Mouse (Mus musculus): Measurements from ENCODE around the gene Nek11. TPM values are rescaled to one million over a fixed set of nuclear protein-coding genes. Genes with fewer than 3 reads are reported as not detected.

The Nek11 gene
- polyA plus RNA-seq, 1 experiment from 2014 or later: 0.07 TPM

DNA sequence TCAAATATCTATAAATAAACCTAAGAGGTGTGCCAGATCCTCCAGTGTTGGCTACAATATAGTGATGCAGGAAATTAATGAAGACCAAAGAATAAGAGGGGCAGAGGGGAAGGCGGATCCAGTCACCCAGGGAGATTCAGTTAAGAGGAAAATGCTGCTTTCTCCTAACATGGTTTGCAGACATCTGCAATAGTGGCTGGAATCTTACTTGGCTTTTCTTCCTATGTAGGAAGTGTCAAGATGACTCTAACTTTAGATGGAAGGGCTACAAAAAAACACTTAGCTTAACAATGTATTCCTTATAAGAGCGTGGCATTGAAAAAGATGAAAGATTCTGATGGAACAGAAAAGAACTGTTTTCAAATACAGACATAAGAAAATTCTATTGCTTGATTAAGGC lies 89.3 kb downstream of the Nek11 start:
- no peak overlapping the region for H3K9ac ChIP-seq
- no peak for ATAC-seq
- WGBS (ENCODE audit: insufficient replicate concordance): 57% methylated on average over 2 of the region's 2 CpGs
- H3K4me3 ChIP-seq: no peak overlapping the region
- no peaks in the 10 kb centered on the region for H3K36me3 ChIP-seq
- no peak overlapping the region for H3K4me2 ChIP-seq
- no peaks in the 10 kb centered on the region for H3K9me3 ChIP-seq (replicated peaks)
- no peaks in the 10 kb centered on the region for H3K27me3 ChIP-seq (replicated peaks)
- no peak overlapping the region for H3K27ac ChIP-seq
- no peaks in the 10 kb centered on the region for H3K4me1 ChIP-seq

DNA sequence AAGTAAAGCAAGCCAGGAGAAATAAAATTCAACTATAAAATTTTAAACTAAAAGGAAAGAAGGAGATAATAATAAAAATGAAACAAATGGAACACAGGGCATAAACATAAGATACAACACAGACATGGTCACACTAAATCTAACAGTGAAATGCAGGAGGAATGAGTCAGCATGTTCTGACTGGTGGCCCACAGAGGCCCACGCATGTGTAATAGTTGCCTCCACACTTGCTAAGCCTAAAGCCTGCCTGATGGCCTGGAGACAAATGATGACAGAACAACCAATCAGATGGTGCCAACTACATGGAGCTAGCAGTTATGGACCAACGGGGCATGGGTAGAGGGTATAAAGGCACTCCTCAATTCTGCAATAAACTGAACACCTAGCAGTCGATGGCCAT lies 93.1 kb downstream of the Nek11 start:
- Histone ChIP-seq H3K27me3 (replicated peaks) (no peaks in the 10 kb centered on the region), H3K4me2 (no peak overlapping the region), H3K4me1 (no peaks in the 10 kb centered on the region), H3K36me3 (no peaks in the 10 kb centered on the region), H3K4me3 (no peak overlapping the region), H3K9me3 (replicated peaks) (peaks cover 2% of the 10 kb centered on the region; the same call in 1 of the 2 replicates), H3K9ac (no peak overlapping the region), H3K27ac (no peak overlapping the region)
- ATAC-seq: no peak
- 64% methylated on average over 3 of the region's 3 CpGs for WGBS (ENCODE audit: insufficient replicate concordance)

DNA sequence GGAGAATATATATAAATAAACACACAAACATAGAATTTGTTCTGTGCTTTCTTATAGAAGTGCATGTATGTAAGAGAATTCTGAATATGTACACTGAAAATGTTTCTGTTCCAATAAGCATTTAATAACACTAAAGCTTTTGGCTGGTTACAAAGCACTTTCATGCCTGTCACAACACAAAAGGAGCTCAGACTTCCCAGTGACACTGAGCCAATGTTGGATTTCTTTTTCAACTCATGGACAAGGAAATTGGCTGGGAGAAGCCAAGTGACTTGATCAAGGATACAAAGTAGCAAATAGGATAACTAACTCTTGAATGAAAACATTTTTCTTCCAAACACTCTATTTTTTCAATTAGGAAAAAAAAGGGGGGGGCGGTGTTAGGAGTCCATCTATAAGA lies 93.9 kb downstream of the Nek11 start:
- no peak overlapping the region for H3K9ac ChIP-seq
- no peak for ATAC-seq
- H3K4me2 ChIP-seq: no peak overlapping the region
- no peaks in the 10 kb centered on the region for H3K36me3 ChIP-seq
- 83% methylated on average over 1 of the region's 1 CpGs for WGBS (ENCODE audit: insufficient replicate concordance)
- no peaks in the 10 kb centered on the region for H3K4me1 ChIP-seq
- peaks cover 8% of the 10 kb centered on the region for H3K9me3 ChIP-seq (replicated peaks)
- H3K27me3 ChIP-seq (replicated peaks): no peaks in the 10 kb centered on the region
- no peak overlapping the region for H3K4me3 ChIP-seq
- H3K27ac ChIP-seq: no peak overlapping the region

DNA sequence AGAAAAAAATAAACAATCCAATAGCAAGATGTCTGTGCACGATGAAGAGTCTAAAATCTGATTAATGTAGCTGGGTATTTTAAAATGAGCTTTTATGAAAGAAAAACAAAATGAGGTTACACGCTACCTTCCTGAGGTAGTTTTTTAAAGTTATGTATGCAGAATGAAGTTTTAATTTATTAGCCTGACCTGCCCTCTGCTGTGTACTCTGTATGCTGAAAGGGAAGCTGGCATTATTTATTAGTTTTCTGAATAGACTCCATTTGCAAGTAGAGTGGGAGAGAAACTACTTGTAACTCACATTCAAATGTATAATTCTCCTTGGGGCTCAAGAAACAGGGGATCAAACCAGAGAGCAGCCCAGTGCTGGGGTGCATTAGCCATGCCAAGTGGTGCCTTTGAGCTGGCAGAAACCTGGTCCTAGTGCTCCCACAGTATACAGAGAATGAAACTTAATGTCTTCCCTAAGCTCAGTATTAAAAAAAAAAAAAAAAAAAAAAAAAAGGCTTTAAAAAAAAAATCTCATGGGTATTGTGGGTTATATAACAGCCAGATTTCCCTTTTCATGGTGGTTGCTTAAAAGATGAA lies 94.5 kb downstream of the Nek11 start:
- Histone ChIP-seq H3K4me2 (no peak overlapping the region), H3K27me3 (replicated peaks) (no peaks in the 10 kb centered on the region), H3K27ac (no peak overlapping the region), H3K4me1 (no peaks in the 10 kb centered on the region), H3K4me3 (no peak overlapping the region), H3K9ac (no peak overlapping the region), H3K9me3 (replicated peaks) (peaks cover 8% of the 10 kb centered on the region), H3K36me3 (no peaks in the 10 kb centered on the region)
- ATAC-seq: no peak
- 67% methylated on average over 2 of the region's 2 CpGs for WGBS (ENCODE audit: insufficient replicate concordance)

DNA sequence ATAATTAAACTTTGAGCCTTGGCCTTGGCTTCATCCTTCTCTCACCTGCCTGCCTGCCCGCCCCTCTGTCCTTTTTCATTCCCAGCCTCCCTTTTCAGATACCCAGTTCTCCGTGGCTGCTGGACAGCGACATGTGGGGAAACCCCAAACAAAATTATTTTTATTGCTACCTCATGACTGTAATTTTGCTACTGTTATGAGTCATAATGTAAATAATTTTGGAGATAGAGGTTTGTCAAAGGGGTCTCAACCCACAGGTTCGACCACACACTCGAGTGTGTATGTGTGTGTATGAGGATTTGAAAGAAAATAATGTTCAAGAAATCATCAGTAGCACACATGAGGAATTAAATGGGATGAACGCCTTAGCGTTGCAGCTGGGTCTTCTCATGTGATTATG lies 110.7 kb downstream of the Nek11 start:
- no peaks in the 10 kb centered on the region for H3K4me1 ChIP-seq
- no peak overlapping the region for H3K4me3 ChIP-seq
- H3K36me3 ChIP-seq: no peaks in the 10 kb centered on the region
- H3K27me3 ChIP-seq (replicated peaks): no peaks in the 10 kb centered on the region
- ATAC-seq: no peak
- H3K4me2 ChIP-seq: no peak overlapping the region
- no peaks in the 10 kb centered on the region for H3K9me3 ChIP-seq (replicated peaks)
- WGBS (ENCODE audit: insufficient replicate concordance): 30% methylated on average over 7 of the region's 7 CpGs
- H3K9ac ChIP-seq: no peak overlapping the region
- no peak overlapping the region for H3K27ac ChIP-seq

DNA sequence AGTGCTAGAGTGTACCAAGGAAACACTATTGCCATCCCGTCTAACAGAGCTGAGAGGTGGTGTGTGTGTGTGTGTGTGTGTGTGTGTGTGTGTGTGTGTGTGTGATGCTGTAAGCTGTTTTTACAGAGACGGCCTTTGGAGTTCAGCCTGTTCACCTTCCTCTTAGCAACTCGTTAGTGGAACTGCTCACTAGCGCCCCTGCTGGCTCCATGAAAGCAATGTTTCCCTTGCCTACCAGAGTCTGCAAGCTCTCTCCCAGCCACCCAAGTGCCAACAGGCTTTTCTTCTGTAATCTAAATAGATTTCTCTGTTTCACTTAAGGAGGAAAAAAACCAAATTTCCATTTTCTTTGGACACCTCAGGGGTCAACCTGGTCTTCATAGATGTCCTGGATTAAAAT lies 112.6 kb downstream of the Nek11 start:
- Histone ChIP-seq H3K4me1 (no peaks in the 10 kb centered on the region), H3K4me2 (no peak overlapping the region), H3K36me3 (no peaks in the 10 kb centered on the region), H3K4me3 (no peak overlapping the region), H3K27me3 (replicated peaks) (no peaks in the 10 kb centered on the region), H3K27ac (no peak overlapping the region), H3K9ac (no peak overlapping the region), H3K9me3 (replicated peaks) (no peaks in the 10 kb centered on the region)
- 31% methylated on average over 4 of the region's 4 CpGs for WGBS (ENCODE audit: insufficient replicate concordance)
- ATAC-seq: no peak

DNA sequence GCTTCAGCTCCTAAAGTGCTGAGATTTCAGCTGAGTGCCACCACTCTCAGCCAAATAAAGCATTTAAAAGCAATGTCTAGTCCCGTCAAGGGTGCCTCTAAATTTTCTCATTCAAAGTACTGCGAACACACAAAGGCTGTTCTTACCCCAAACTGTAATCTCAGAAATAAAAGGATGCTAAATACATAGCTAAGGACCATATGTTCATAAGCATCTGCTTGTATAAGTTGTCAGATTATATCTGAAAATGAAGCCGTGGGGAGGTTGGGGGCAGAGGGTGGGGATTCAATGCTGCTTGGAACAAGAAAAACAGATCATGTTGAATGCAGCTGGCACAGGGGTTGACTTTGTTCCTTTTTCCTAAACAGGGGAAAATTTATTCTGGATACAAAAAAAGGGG lies 120.4 kb downstream of the Nek11 start:
- Histone ChIP-seq H3K4me3 (no peak overlapping the region), H3K27me3 (replicated peaks) (no peaks in the 10 kb centered on the region), H3K27ac (no peak overlapping the region), H3K4me2 (no peak overlapping the region), H3K36me3 (no peaks in the 10 kb centered on the region), H3K4me1 (no peaks in the 10 kb centered on the region), H3K9me3 (replicated peaks) (0 out of 2 replicates have a peak, but pooled peaks cover 2% of the 10 kb centered on the region), H3K9ac (no peak overlapping the region)
- 73% methylated on average over 3 of the region's 3 CpGs for WGBS (ENCODE audit: insufficient replicate concordance)
- ATAC-seq: no peak

DNA sequence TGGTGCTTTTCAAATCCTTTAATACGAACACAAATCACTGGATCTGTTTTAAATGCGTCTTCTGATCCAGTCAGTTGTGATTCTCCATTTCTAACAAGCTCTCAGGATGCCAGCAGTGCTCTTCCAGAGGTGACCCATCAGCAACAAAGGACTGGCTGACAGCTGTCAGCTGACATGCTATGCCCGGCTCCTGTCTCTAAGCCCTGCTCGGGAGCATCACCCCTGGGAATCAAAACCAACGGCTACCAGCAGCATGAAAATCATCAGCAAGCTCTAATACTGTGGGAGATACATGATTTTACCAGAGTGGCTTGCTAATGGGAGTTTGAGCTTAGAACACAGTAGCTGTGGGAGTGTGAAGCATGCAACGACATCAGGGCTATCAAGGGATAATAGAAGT lies 121.0 kb downstream of the Nek11 start:
- Histone ChIP-seq H3K4me1 (no peaks in the 10 kb centered on the region), H3K4me3 (no peak overlapping the region), H3K9me3 (replicated peaks) (0 out of 2 replicates have a peak, but pooled peaks cover 2% of the 10 kb centered on the region), H3K27me3 (replicated peaks) (no peaks in the 10 kb centered on the region), H3K9ac (no peak overlapping the region), H3K36me3 (no peaks in the 10 kb centered on the region), H3K27ac (no peak overlapping the region), H3K4me2 (no peak overlapping the region)
- ATAC-seq: no peak
- 55% methylated on average over 6 of the region's 6 CpGs for WGBS (ENCODE audit: insufficient replicate concordance)

DNA sequence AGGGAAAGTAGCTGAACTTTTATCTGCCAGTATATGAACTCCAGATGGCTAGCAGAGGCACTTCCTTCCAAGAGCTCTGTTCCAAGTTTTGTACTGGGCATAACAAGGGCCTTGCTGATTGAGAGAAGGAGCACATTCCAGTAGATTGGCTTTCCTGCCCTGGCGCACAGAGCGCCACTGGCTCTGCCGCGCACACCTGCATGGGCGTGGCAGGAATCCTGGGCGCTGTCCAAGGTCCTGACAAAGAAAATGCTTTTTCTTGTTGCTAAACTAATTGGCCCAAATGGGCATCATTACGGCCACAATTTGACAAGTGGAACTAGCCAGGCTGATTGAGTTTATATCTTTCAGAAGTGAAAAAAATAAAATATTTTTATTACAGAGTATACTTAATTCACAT lies 123.1 kb downstream of the Nek11 start:
- 12% methylated on average over 7 of the region's 7 CpGs for WGBS (ENCODE audit: insufficient replicate concordance)
- H3K36me3 ChIP-seq: no peaks in the 10 kb centered on the region
- H3K9ac ChIP-seq: no peak overlapping the region
- no peaks in the 10 kb centered on the region for H3K27me3 ChIP-seq (replicated peaks)
- no peak overlapping the region for H3K4me3 ChIP-seq
- no peak overlapping the region for H3K4me2 ChIP-seq
- 0 out of 2 replicates have a peak, but pooled peaks cover 2% of the 10 kb centered on the region for H3K9me3 ChIP-seq (replicated peaks)
- H3K4me1 ChIP-seq: no peaks in the 10 kb centered on the region
- no peak overlapping the region for H3K27ac ChIP-seq
- ATAC-seq: no peak

DNA sequence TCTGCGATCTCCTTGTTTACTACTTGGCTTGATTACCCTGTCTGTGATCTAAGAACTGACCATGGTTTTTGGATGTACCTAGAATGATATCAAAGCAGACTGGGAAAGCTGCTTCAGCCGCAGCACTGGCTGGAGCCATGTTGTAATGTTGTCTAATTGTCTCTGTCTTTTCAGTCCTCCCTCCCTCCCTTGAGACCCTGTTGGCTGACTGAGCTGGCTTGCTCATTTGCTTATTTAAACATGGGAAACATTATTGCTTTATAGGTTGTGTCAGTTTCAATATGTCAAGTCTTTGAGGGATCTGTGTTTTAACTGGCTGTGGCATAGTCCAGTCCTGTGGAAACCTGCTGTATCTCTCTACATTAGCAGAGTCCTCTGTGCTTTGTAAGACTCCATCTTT lies 132.2 kb downstream of the Nek11 start:
- Histone ChIP-seq H3K4me3 (no peak overlapping the region), H3K27ac (no peak overlapping the region), H3K4me1 (no peaks in the 10 kb centered on the region), H3K9ac (no peak overlapping the region), H3K4me2 (no peak overlapping the region), H3K9me3 (replicated peaks) (no peaks in the 10 kb centered on the region), H3K36me3 (no peaks in the 10 kb centered on the region), H3K27me3 (replicated peaks) (no peaks in the 10 kb centered on the region)
- WGBS (ENCODE audit: insufficient replicate concordance): 44% methylated on average over 2 of the region's 2 CpGs
- no peak for ATAC-seq

DNA sequence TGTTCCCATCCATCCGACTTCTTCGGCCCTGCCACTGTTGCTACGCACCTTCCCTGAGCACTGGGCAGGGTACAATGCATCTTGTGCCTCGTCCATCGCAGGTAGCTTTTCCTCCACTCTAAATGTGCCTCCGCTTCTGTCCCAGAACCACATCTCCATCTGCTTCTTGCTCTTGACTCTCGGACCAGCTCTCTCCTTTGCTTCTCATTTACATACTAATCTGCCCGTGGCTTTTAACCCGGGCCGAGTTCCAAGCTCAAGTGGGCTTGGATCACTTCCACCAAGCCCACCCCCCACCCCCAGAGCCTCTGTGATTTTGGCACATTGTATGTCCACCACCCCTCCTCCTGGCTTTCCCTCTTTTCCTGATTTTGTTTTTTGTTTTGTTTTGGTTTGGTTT lies 137.7 kb downstream of the Nek11 start:
- Histone ChIP-seq H3K4me1 (no peaks in the 10 kb centered on the region), H3K36me3 (no peaks in the 10 kb centered on the region), H3K4me2 (no peak overlapping the region), H3K27ac (no peak overlapping the region), H3K27me3 (replicated peaks) (no peaks in the 10 kb centered on the region), H3K9me3 (replicated peaks) (0 out of 2 replicates have a peak, but pooled peaks cover 12% of the 10 kb centered on the region), H3K9ac (no peak overlapping the region), H3K4me3 (no peak overlapping the region)
- no peak for ATAC-seq
- WGBS (ENCODE audit: insufficient replicate concordance): 73% methylated on average over 10 of the region's 10 CpGs

DNA sequence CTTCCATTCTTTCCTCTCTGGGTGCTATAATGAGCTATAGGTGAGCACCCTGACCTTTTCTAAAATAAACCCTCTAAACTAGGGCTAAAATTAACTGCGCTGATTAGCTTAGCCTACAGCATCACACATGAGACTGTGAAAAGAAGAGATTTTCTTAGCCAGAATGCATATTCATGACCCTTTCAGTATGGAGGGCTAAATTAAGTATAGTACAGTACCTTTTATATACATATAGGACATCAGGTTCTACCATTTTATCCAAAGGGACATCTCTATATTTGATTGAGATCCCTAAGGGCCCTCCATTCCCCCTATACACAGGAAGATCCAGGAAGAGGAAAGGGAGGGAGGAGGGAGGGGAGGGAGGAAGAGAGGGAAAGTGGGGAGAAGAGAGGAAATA lies 141.2 kb downstream of the Nek11 start:
- 81% methylated on average over 1 of the region's 1 CpGs for WGBS (ENCODE audit: insufficient replicate concordance)
- H3K27ac ChIP-seq: no peak overlapping the region
- no peaks in the 10 kb centered on the region for H3K27me3 ChIP-seq (replicated peaks)
- H3K9me3 ChIP-seq (replicated peaks): 0 out of 2 replicates have a peak, but pooled peaks cover 19% of the 10 kb centered on the region
- H3K4me1 ChIP-seq: no peaks in the 10 kb centered on the region
- H3K4me2 ChIP-seq: no peak overlapping the region
- H3K36me3 ChIP-seq: no peaks in the 10 kb centered on the region
- ATAC-seq: no peak
- no peak overlapping the region for H3K9ac ChIP-seq
- no peak overlapping the region for H3K4me3 ChIP-seq

Data from liver, embryonic 12.5 days (tissue).